Mouse (Mus musculus) intestine, embryonic 16.5 days (tissue): ENCODE results near the gene Ribc2. TPM values are rescaled to one million over a fixed set of nuclear protein-coding genes. Genes with fewer than 3 reads are reported as not detected.
A peak's percentile ranks its signal among the peaks of the same experiment; 100 is the strongest.

ENCODE experiments used
- ATAC-seq: fragments of 200-750 bp; cut with Nextera tagmentation; 2 replicates; pipeline ENCODE4 v1.8.0; 2017; ENCODE audit warnings: moderate TSS enrichment, moderate library complexity
- H3K27ac ChIP-seq: fragments of 300-500 bp; sonication (generic); 2 replicates; pipeline ENCODE4 v1.5.1; 2014; ENCODE audit warnings: mild to moderate bottlenecking, low read length
- H3K27me3 ChIP-seq: fragments of 300-500 bp; sonication (generic); replicated peaks from 2 replicates; pipeline ENCODE4 v1.6.1; 2014; ENCODE audit warnings: low read length, control low read depth, mixed read lengths; ENCODE audit not compliant: control insufficient read depth, insufficient read depth
- H3K36me3 ChIP-seq: fragments of 300-500 bp; sonication (generic); 2 replicates; pipeline ENCODE4 v1.6.1; 2014; ENCODE audit warnings: low read length, control low read depth; ENCODE audit not compliant: control insufficient read depth, insufficient read depth
- H3K4me1 ChIP-seq: fragments of 300-500 bp; sonication (generic); 2 replicates; pipeline ENCODE4 v1.6.1; 2014; ENCODE audit warnings: low read length, control low read depth, mixed read lengths; ENCODE audit not compliant: control insufficient read depth, insufficient read depth
- H3K4me2 ChIP-seq: fragments of 300-500 bp; sonication (generic); 2 replicates; pipeline ENCODE4 v1.6.1; 2014; ENCODE audit warnings: low read depth, low read length, control low read depth
- H3K4me3 ChIP-seq: fragments of 300-500 bp; sonication (generic); 2 replicates; pipeline ENCODE4 v1.5.1; 2014; ENCODE audit warnings: mild to moderate bottlenecking, low read length
- H3K9ac ChIP-seq: fragments of 300-500 bp; sonication (generic); 2 replicates; pipeline ENCODE4 v1.6.1; 2014; ENCODE audit warnings: low read depth, low read length
- H3K9me3 ChIP-seq: fragments of 300-500 bp; sonication (generic); 2 replicates; pipeline ENCODE4 v1.6.1; 2016; ENCODE audit warnings: low read length, control low read depth; ENCODE audit not compliant: control insufficient read depth
- WGBS: fragments of 180-500 bp; shearing (Covaris S2); extraction: QIAGEN DNeasy Blood & Tissue Kit; methylation state at CpG from one replicate; pipeline ENCODE4 v1.1.7; 2014; 5-methylcytosine and 5-hydroxymethylcytosine counted together
- polyA plus RNA-seq: library from polyadenylated mRNA; unstranded; fragments of >200 nt; fragmentation: Nextera tagmentation; extraction: Ambion mirVana; gene quantifications from 2 replicates; pipeline ENCODE4 v1.2.1, GENCODE M21; 2015

Gene Ribc2
- polyA plus RNA-seq, 1 experiment from 2014 or later = 0.12 TPM

GRCm38 (mm10) chr15:85151433-85151918, 19.6 kb downstream of the Ribc2 start:
- 22% methylated on average over 13 of the region's 13 CpGs for WGBS
- Histone ChIP-seq H3K4me2 (no peak overlapping the region), H3K4me3 (no peak overlapping the region), H3K27me3 (no peaks in the 10 kb centered on the region), H3K4me1 (no peaks in the 10 kb centered on the region), H3K9me3 (no peaks in the 10 kb centered on the region), H3K36me3 (no peaks in the 10 kb centered on the region), H3K9ac (no peak overlapping the region), H3K27ac (no peak overlapping the region)
- peak; percentile 56 for ATAC-seq

DNA sequence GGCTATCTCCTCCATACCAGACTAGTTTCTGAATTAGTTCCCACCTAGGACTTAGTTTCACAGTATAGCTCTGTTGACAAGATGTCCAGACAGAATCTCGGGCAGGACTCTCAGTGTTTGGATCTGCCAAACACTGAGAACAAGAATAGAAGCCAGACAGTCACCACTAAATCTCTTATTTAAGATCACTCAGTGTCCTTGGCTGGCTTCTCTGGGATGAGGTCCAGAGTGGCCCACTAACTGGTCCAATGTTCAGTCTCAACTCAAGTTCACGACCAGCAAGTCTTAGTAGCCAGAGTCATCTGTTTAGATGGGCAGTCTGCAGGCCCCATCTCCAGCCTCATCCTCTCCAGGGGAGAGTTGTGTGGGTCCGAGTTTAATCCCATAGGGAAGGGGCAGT, 20.7 kb downstream of the Ribc2 start:
- no peak for ATAC-seq
- Histone ChIP-seq H3K4me3 (no peak overlapping the region), H3K36me3 (no peaks in the 10 kb centered on the region), H3K27me3 (no peaks in the 10 kb centered on the region), H3K9me3 (no peaks in the 10 kb centered on the region), H3K4me2 (no peak overlapping the region), H3K4me1 (no peaks in the 10 kb centered on the region), H3K9ac (no peak overlapping the region), H3K27ac (no peak overlapping the region)
- 63% methylated on average over 3 of the region's 3 CpGs for WGBS

- H3K9ac ChIP-seq = no peak overlapping the region
- H3K4me3 ChIP-seq = no peak overlapping the region
- H3K4me1 ChIP-seq = no peaks in the 10 kb centered on the region
- no peaks in the 10 kb centered on the region for H3K36me3 ChIP-seq
- H3K27ac ChIP-seq = no peak overlapping the region
- no peak overlapping the region for H3K4me2 ChIP-seq
- no peaks in the 10 kb centered on the region for H3K9me3 ChIP-seq
- 0 out of 2 replicates have a peak, but pooled peaks have one; percentile 21 for ATAC-seq
- no peaks in the 10 kb centered on the region for H3K27me3 ChIP-seq
- WGBS = 57% methylated on average over 3 of the region's 3 CpGs
These were observed 22.2 kb downstream of the Ribc2 start for GRCm38 (mm10) chr15:85154091-85154490.

DNA sequence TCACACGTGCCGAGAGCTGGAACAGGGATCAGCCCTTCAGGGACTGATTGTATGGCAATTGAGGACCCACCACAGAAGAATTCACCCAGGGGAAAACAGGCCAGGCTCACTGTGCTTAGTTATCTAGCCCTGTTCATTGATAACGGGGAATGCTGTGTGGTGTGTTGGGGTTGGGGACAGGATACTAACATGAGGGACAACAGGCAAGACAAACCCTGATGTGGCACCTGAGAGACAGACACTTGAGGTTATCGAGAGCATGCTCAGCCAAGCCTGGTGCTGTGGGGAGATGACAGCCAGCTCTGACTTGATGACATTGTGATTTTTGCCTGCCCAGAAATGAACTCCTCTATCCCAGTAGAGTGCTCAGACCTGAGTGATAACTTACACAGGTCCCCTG, 24.3 kb downstream of the Ribc2 start:
- Histone ChIP-seq H3K4me3 (no peak overlapping the region), H3K9ac (no peak overlapping the region), H3K27me3 (no peaks in the 10 kb centered on the region), H3K27ac (no peak overlapping the region), H3K36me3 (no peaks in the 10 kb centered on the region), H3K9me3 (no peaks in the 10 kb centered on the region), H3K4me2 (no peak overlapping the region), H3K4me1 (no peaks in the 10 kb centered on the region; the same call in 1 of the 2 replicates)
- no peak for ATAC-seq
- WGBS = 55% methylated on average over 4 of the region's 4 CpGs

DNA sequence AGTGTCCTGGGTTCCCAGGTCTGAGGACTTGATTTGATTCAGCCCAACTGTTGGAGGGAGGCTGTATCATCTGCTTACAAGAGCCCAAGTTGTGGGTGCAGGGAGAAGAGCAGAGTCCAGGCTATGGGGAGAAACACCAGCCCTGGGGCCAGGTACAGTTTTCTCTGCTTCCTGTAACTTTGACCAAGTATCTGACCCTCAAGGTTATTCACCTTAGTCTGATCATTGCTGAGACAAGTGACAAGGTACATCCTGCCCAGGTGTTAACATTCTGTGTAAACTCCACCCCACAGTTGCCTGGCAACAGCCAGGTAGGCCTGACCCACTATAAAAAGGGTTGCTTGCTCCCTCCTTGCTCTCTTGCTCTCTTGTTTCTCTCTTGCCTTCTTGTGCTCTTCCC, 29.5 kb downstream of the Ribc2 start:
- no peaks in the 10 kb centered on the region for H3K27me3 ChIP-seq
- no peak overlapping the region for H3K9ac ChIP-seq
- no peaks in the 10 kb centered on the region for H3K36me3 ChIP-seq
- H3K4me3 ChIP-seq = no peak overlapping the region
- peak; percentile 82 for ATAC-seq
- H3K4me1 ChIP-seq = peaks cover 10% of the 10 kb centered on the region
- H3K27ac ChIP-seq = peak overlapping the region; percentile 39
- H3K9me3 ChIP-seq = no peaks in the 10 kb centered on the region
- no peak overlapping the region for H3K4me2 ChIP-seq

DNA sequence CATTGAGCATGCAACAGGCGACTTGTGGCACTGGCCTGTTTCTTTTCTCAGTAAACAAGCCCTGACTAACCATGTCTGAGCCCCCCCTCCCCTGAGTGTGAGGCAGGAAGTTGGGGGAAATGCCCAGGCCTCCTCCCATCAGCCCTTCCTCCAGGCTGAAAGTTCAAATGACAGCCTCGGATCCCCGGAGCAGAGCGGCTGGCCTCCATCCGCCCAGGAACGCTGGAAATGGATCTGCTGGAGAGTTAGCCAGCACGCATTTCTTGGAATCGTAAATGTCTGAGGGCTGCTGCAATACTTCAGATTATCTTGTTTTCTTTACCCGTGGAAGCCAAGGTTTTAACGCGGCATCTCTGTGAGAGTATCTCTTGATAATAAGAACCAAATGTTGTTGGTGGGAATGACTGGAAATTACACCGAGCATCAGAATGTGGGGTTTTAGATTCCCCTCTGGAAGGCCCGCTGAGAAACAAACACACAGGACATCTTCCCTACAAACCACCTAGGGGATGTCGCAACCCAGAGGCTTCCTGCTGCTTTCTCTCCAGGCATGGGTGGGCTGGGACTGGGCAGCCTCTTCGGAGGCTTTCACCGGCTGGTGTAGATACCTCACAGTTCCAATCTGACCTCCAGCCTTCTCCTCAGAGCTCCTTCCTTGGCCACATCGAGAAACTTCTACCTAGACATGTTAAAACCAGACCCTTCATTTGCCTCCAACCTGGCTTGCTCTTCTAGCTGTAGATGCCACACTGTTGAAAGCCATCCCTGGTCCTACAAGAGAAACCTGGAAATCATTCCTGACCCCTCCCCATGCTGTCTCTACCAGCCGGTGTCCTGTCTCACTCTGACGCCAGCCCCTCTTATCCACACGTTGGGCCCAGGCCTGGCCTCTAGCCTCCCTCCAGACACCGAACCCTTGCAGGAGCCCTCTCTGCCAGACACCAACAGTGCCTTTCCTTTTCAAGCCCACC, 31.1 kb downstream of the Ribc2 start:
- Histone ChIP-seq H3K36me3 (no peaks in the 10 kb centered on the region), H3K4me3 (no peak overlapping the region), H3K27ac (peak overlapping the region; percentile 82), H3K9me3 (no peaks in the 10 kb centered on the region), H3K27me3 (no peaks in the 10 kb centered on the region), H3K9ac (peak overlapping the region; percentile 18; the same call in 1 of the 2 replicates), H3K4me1 (peaks cover 10% of the 10 kb centered on the region), H3K4me2 (no peak overlapping the region)
- WGBS = 45% methylated on average over 21 of the region's 21 CpGs
- ATAC-seq = peak; percentile 28; the same call in 1 of the 2 replicates

GRCm38 (mm10) chr15:85166433-85166933, 34.6 kb downstream of the Ribc2 start:
- no peak overlapping the region for H3K9ac ChIP-seq
- H3K9me3 ChIP-seq = no peaks in the 10 kb centered on the region
- H3K4me2 ChIP-seq = no peak overlapping the region
- H3K36me3 ChIP-seq = no peaks in the 10 kb centered on the region
- peaks cover 10% of the 10 kb centered on the region for H3K4me1 ChIP-seq
- H3K4me3 ChIP-seq = no peak overlapping the region
- no peaks in the 10 kb centered on the region for H3K27me3 ChIP-seq
- H3K27ac ChIP-seq = no peak overlapping the region
- ATAC-seq = no peak
- 46% methylated on average over 11 of the region's 11 CpGs for WGBS

- 49% methylated on average over 12 of the region's 12 CpGs for WGBS
- H3K36me3 ChIP-seq = no peaks in the 10 kb centered on the region
- no peak overlapping the region for H3K4me2 ChIP-seq
- no peak overlapping the region for H3K9ac ChIP-seq
- no peaks in the 10 kb centered on the region for H3K27me3 ChIP-seq
- ATAC-seq = no peak
- no peak overlapping the region for H3K4me3 ChIP-seq
- peaks cover 13% of the 10 kb centered on the region for H3K4me1 ChIP-seq
- no peak overlapping the region for H3K27ac ChIP-seq
- H3K9me3 ChIP-seq = no peaks in the 10 kb centered on the region
These were observed 35.3 kb downstream of the Ribc2 start for GRCm38 (mm10) chr15:85167086-85167679.

DNA sequence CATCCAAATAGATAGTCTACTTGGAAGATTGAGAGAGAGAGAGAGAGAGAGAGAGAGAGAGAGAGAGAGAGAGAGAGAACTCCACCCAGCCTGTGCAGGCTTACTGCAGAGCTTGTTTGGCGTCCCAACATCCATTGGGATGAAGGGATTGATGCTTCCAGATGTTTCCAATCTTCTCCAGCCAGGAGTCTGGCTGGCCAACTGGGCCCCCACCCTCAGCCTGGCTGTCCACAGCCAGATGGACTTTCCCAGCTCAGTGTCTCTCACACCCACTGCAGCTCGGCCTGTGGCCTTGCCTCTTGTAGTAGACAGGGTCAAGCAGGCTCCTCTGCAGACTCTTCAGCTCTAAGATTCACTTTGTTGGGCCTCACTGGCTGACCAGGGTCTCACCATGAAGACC, 40.2 kb downstream of the Ribc2 start:
- Histone ChIP-seq H3K36me3 (no peaks in the 10 kb centered on the region), H3K4me2 (no peak overlapping the region), H3K27me3 (no peaks in the 10 kb centered on the region), H3K9ac (no peak overlapping the region), H3K4me1 (peaks cover 3% of the 10 kb centered on the region; the same call in 1 of the 2 replicates), H3K27ac (peak overlapping the region; percentile 39; the same call in 1 of the 2 replicates), H3K4me3 (no peak overlapping the region), H3K9me3 (peaks cover 4% of the 10 kb centered on the region; the same call in 1 of the 2 replicates)
- WGBS = 54% methylated on average over 2 of the region's 2 CpGs
- ATAC-seq = peak; percentile 26; the same call in 1 of the 2 replicates
